Mouse (Mus musculus) left cerebral cortex, adult 9 months (tissue): ENCODE measurements around the gene Mosmo.

Source experiments
- DNase-seq, 2 experiments: peaks; one replicate each; pipeline ENCODE4 v3.0.0; 2022; ENCODE audit warnings: low spot score in 2 of 2

Gene Mosmo

GRCm38 (mm10) chr7:120771389-120771788, 94.0 kb downstream of the Mosmo start:
- no peak for DNase-seq

- DNase-seq, result no peak
These were observed 100.6 kb downstream of the Mosmo start for GRCm38 (mm10) chr7:120778012-120778411.
